Mouse (Mus musculus) lung, embryonic 14.5 days (tissue): ENCODE measurements around the gene Dpf3. TPM values are rescaled to one million over a fixed set of nuclear protein-coding genes. Genes with fewer than 3 reads are reported as not detected.
A peak's percentile ranks its signal among the peaks of the same experiment; 100 is the strongest.

ENCODE experiments used
- ATAC-seq: fragments of 200-750 bp; cut with Nextera tagmentation; 2 replicates; pipeline ENCODE4 v1.8.0; 2017; ENCODE audit warnings: mild to moderate bottlenecking, moderate TSS enrichment, moderate library complexity; ENCODE audit not compliant: insufficient read depth
- DNase-seq: peaks from one replicate; pipeline ENCODE4 v3.0.0-alpha.2; 2015
- H3K27ac ChIP-seq: fragments of 300-500 bp; sonication (generic); 2 replicates; pipeline ENCODE4 v1.5.1; 2014; ENCODE audit warnings: low read depth, mild to moderate bottlenecking, moderate library complexity
- H3K27me3 ChIP-seq: fragments of 300-500 bp; sonication (generic); 2 replicates; pipeline ENCODE4 v1.6.1; 2014; ENCODE audit warnings: low read length, control low read depth; ENCODE audit not compliant: insufficient read depth
- H3K36me3 ChIP-seq: fragments of 300-500 bp; sonication (generic); 2 replicates; pipeline ENCODE4 v1.6.1; 2014; ENCODE audit warnings: control low read depth; ENCODE audit not compliant: insufficient read depth
- H3K4me1 ChIP-seq: fragments of 300-500 bp; sonication (generic); 2 replicates; pipeline ENCODE4 v1.6.1; 2014; ENCODE audit warnings: antibody characterized with exemption, control low read depth; ENCODE audit not compliant: insufficient read depth
- H3K4me2 ChIP-seq: fragments of 300-500 bp; sonication (generic); 2 replicates; pipeline ENCODE4 v1.6.1; 2014; ENCODE audit warnings: mild to moderate bottlenecking
- H3K4me3 ChIP-seq: fragments of 300-500 bp; sonication (generic); 2 replicates; pipeline ENCODE4 v1.5.1; 2014; ENCODE audit warnings: low read depth, low read length
- H3K9ac ChIP-seq: fragments of 300-500 bp; sonication (generic); 2 replicates; pipeline ENCODE4 v1.6.1; 2014
- H3K9me3 ChIP-seq: fragments of 300-500 bp; sonication (generic); 2 replicates; pipeline ENCODE4 v1.6.1; 2016; ENCODE audit warnings: low read depth, low read length, control low read depth
- CTCF ChIP-seq: IDR thresholded peaks from 2 replicates; pipeline ENCODE4 v1.5.1; 2016; ENCODE audit warnings: antibody characterized with exemption, low read depth
- WGBS: fragments of 180-500 bp; shearing (Covaris S2); extraction: QIAGEN DNeasy Blood & Tissue Kit; methylation state at CpG from one replicate; pipeline ENCODE4 v1.1.7; 2014; 5-methylcytosine and 5-hydroxymethylcytosine counted together
- polyA plus RNA-seq: library from polyadenylated mRNA; unstranded; fragments of >200 nt; fragmentation: Nextera tagmentation; extraction: Ambion mirVana; gene quantifications from 2 replicates; pipeline ENCODE4 v1.2.1, GENCODE M21; 2014

Gene Dpf3
- polyA plus RNA-seq, 1 experiment from 2014 or later, result 3.1 TPM

GRCm38 (mm10) chr12:83471760-83472159 lies 15.8 kb downstream of the Dpf3 start:
- Histone ChIP-seq H3K9ac (no peak overlapping the region), H3K4me2 (no peak overlapping the region), H3K4me1 (no peaks in the 10 kb centered on the region), H3K36me3 (no peaks in the 10 kb centered on the region), H3K27me3 (no peaks in the 10 kb centered on the region), H3K27ac (no peak overlapping the region), H3K9me3 (no peaks in the 10 kb centered on the region), H3K4me3 (no peak overlapping the region)
- ATAC-seq (no peak), DNase-seq (peak; percentile 34)
- TF ChIP-seq CTCF, result no peak
- 40% methylated on average over 7 of the region's 7 CpGs for WGBS

- no peak for DNase-seq
- no peak overlapping the region for H3K4me2 ChIP-seq
- H3K27ac ChIP-seq, result no peak overlapping the region
- WGBS, result 67% methylated on average over 9 of the region's 9 CpGs
- no peak for ATAC-seq
- no peaks in the 10 kb centered on the region for H3K9me3 ChIP-seq
- no peak overlapping the region for H3K9ac ChIP-seq
- no peak overlapping the region for H3K4me3 ChIP-seq
- no peak for TF ChIP-seq CTCF
- H3K36me3 ChIP-seq, result no peaks in the 10 kb centered on the region
- no peaks in the 10 kb centered on the region for H3K27me3 ChIP-seq
- no peaks in the 10 kb centered on the region for H3K4me1 ChIP-seq
Observed at GRCm38 (mm10) chr12:83470085-83470484, 17.4 kb downstream of the Dpf3 start.

- H3K4me2 ChIP-seq, result no peak overlapping the region
- no peaks in the 10 kb centered on the region for H3K4me1 ChIP-seq
- no peak overlapping the region for H3K9ac ChIP-seq
- no peaks in the 10 kb centered on the region for H3K27me3 ChIP-seq
- no peak for DNase-seq
- no peak for ATAC-seq
- no peaks in the 10 kb centered on the region for H3K36me3 ChIP-seq
- 18% methylated on average over 6 of the region's 6 CpGs for WGBS
- H3K27ac ChIP-seq, result no peak overlapping the region
- H3K4me3 ChIP-seq, result no peak overlapping the region
- TF ChIP-seq CTCF, result no peak
- no peaks in the 10 kb centered on the region for H3K9me3 ChIP-seq
Observed at GRCm38 (mm10) chr12:83466508-83467430, 20.7 kb downstream of the Dpf3 start.

GRCm38 (mm10) chr12:83466053-83466452 lies 21.5 kb downstream of the Dpf3 start:
- no peak for ATAC-seq
- Histone ChIP-seq H3K9ac (no peak overlapping the region), H3K4me2 (no peak overlapping the region)

GRCm38 (mm10) chr12:83460272-83460671 lies 27.2 kb downstream of the Dpf3 start:
- 60% methylated on average over 3 of the region's 3 CpGs for WGBS
- Histone ChIP-seq H3K27me3 (no peaks in the 10 kb centered on the region), H3K4me2 (no peak overlapping the region), H3K9me3 (no peaks in the 10 kb centered on the region), H3K4me1 (no peaks in the 10 kb centered on the region), H3K36me3 (no peaks in the 10 kb centered on the region), H3K27ac (no peak overlapping the region), H3K9ac (no peak overlapping the region), H3K4me3 (no peak overlapping the region)
- no peak for TF ChIP-seq CTCF
- ATAC-seq (no peak), DNase-seq (no peak)

More at GRCm38 (mm10) chr12:83466053-83466452, 21.5 kb downstream of the Dpf3 start:
- H3K9me3 ChIP-seq, result no peaks in the 10 kb centered on the region
- H3K27me3 ChIP-seq, result no peaks in the 10 kb centered on the region
- 74% methylated on average over 4 of the region's 4 CpGs for WGBS
- no peak for DNase-seq
- H3K27ac ChIP-seq, result no peak overlapping the region
- H3K4me1 ChIP-seq, result no peaks in the 10 kb centered on the region
- no peak for TF ChIP-seq CTCF
- H3K36me3 ChIP-seq, result no peaks in the 10 kb centered on the region
- H3K4me3 ChIP-seq, result no peak overlapping the region

GRCm38 (mm10) chr12:83454697-83455321 lies 32.7 kb downstream of the Dpf3 start:
- Histone ChIP-seq H3K4me1 (no peaks in the 10 kb centered on the region), H3K27ac (no peak overlapping the region), H3K9me3 (no peaks in the 10 kb centered on the region), H3K9ac (no peak overlapping the region), H3K4me2 (no peak overlapping the region), H3K4me3 (no peak overlapping the region), H3K27me3 (no peaks in the 10 kb centered on the region), H3K36me3 (no peaks in the 10 kb centered on the region)
- 49% methylated on average over 5 of the region's 5 CpGs for WGBS
- DNase-seq (no peak), ATAC-seq (no peak)
- no peak for TF ChIP-seq CTCF

GRCm38 (mm10) chr12:83451850-83452249 lies 35.7 kb downstream of the Dpf3 start:
- no peak overlapping the region for H3K9ac ChIP-seq
- WGBS, result 55% methylated on average over 8 of the region's 8 CpGs
- no peak overlapping the region for H3K27ac ChIP-seq
- ATAC-seq, result no peak
- H3K4me2 ChIP-seq, result no peak overlapping the region
- no peaks in the 10 kb centered on the region for H3K9me3 ChIP-seq
- no peak for DNase-seq
- no peak overlapping the region for H3K4me3 ChIP-seq
- no peaks in the 10 kb centered on the region for H3K36me3 ChIP-seq
- no peaks in the 10 kb centered on the region for H3K27me3 ChIP-seq
- no peaks in the 10 kb centered on the region for H3K4me1 ChIP-seq
- no peak for TF ChIP-seq CTCF
